10 mouse cellular contexts compared by ENCODE assay signal in the genomic region with DNA sequence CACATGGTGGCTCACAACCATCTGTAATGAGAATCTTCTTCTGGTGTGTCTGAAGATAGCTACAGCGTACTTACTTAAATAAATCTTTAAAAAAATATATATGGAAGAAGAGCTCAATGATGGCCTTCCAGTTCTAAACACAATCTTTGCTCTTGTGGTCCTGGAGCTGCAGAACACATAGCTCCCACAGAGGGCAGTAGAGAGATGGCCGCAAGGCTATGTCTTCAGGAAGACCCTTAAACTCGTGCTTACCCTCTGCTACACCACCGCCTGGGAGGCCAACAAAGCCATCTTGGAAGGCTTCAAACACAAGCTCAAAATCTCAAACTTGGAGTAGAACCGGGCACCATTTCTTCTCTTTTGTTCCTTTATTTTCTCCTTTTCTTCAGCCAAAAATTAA. TPM values are rescaled to one million over a fixed set of nuclear protein-coding genes. Genes with fewer than 3 reads are reported as not detected.
DNase-seq lines count a peak whose midpoint lies in the region; ATAC-seq and TF ChIP-seq lines count a peak whose summit lies in the region.
"Had no signal": no experiment of that assay in that cellular context is flagged by ENCODE, and none has a peak within 500 bp of the region (broad histone marks: within the 10 kb centered on the region; RNA-seq: fewer than 3 reads in every experiment).

No protein-coding gene starts in this region.

- H3K27ac ChIP-seq in kidney, postnatal 0 days = no peak overlapping the region
- H3K27ac ChIP-seq: hindbrain, embryonic 14.5 days; midbrain, embryonic 12.5 days had no signal

- H3K27me3 ChIP-seq in kidney, postnatal 0 days (ENCODE audit: insufficient read depth, low read length) = no peaks in the 10 kb centered on the region

- no peaks in the 10 kb centered on the region for H3K4me1 ChIP-seq in kidney, postnatal 0 days (replicated peaks; ENCODE audit: insufficient read depth, low read length)
- H3K4me1 ChIP-seq: midbrain, embryonic 12.5 days had no signal

- TF ChIP-seq CTCF in kidney, postnatal 0 days (IDR thresholded peaks at IDR 0.05; ENCODE audit: low read depth) = peak; percentile 58

- H3K36me3 ChIP-seq in kidney, postnatal 0 days (ENCODE audit: insufficient read depth, low read length) = no peaks in the 10 kb centered on the region
- H3K36me3 ChIP-seq: midbrain, embryonic 12.5 days had no signal

- H3K4me2 ChIP-seq in kidney, postnatal 0 days (ENCODE audit: low read length) = no peak overlapping the region
- H3K4me2 ChIP-seq: hindbrain, embryonic 14.5 days; midbrain, embryonic 12.5 days had no signal

- no peaks in the 10 kb centered on the region for H3K9me3 ChIP-seq in kidney, postnatal 0 days (replicated peaks; ENCODE audit: low read length)
- H3K9me3 ChIP-seq: midbrain, embryonic 12.5 days had no signal

- peak; percentile 26 for DNase-seq in kidney, postnatal 0 days (ENCODE audit: low spot score)
- DNase-seq in kidney, adult 11 months = no peak
- DNase-seq in 416B (ENCODE audit: low read depth) (peak; percentile 15), ES-CJ7 (ENCODE audit: low read depth, low spot score) (peak; percentile 81)
- peak; percentile 13 to 45 for DNase-seq in kidney, postnatal 36 days
- DNase-seq in ovary, postnatal 10 days (ENCODE audit: low spot score) = no peak
- DNase-seq in gastrocnemius, adult 8-10 months (ENCODE audit: low spot score in 2 of 2) = no peak
- DNase-seq: cerebellum, postnatal 36 days had no signal

- no peak overlapping the region for H3K4me3 ChIP-seq in kidney, postnatal 0 days (replicated peaks; ENCODE audit: low read depth, low read length)
- H3K4me3 ChIP-seq: midbrain, embryonic 12.5 days had no signal

- H3K9ac ChIP-seq in kidney, postnatal 0 days (ENCODE audit: low read depth, low read length) = no peak overlapping the region
- H3K9ac ChIP-seq: hindbrain, embryonic 14.5 days; midbrain, embryonic 12.5 days had no signal

- ATAC-seq in kidney, postnatal 0 days (replicated peaks; ENCODE audit: low FRiP score, low read depth) = no peak

- 51% methylated on average over 5 of the region's 5 CpGs for WGBS in kidney, postnatal 0 days

RNA-seq across cellular contexts. Expression of gene Bend7, which starts 6.4 kb away (rescaled TPM):
- polyA plus RNA-seq in kidney, postnatal 0 days (2015; fragmentation: Nextera tagmentation; extraction: Ambion mirVana) = 8.7 TPM in 2 replicates
- total RNA-seq in gastrocnemius, adult 8-10 months (2022) = 1 to 10 TPM in 3 of 4 experiments, under 1 TPM in 1; 0.85 to 2.3 (median 1.5) TPM

RNA-seq across cellular contexts. Expression of gene Prpf18, which starts 59.3 kb away (rescaled TPM):
- polyA plus RNA-seq in kidney, postnatal 0 days (2015; fragmentation: Nextera tagmentation; extraction: Ambion mirVana) = 24.3 and 28.2 TPM in 2 replicates
- 10 to 100 TPM; 38.0 to 46.6 (median 42.7) TPM for total RNA-seq in gastrocnemius, adult 8-10 months (2022)

Comparison
In these comparisons a context has a peak if more than half of its experiments do, and no peak if none do; other contexts are left out.
1. DNase-seq: peak in kidney, postnatal 0 days (single experiment), 416B (single experiment), ES-CJ7 (single experiment) and kidney, postnatal 36 days (2 of 2); none in kidney, adult 11 months (single experiment), ovary, postnatal 10 days (single experiment) and gastrocnemius, adult 8-10 months (0 of 2).